Mouse (Mus musculus): Measurements from ENCODE around the gene Dcbld2. TPM values are rescaled to one million over a fixed set of nuclear protein-coding genes. Genes with fewer than 3 reads are reported as not detected.
"Not testable (repeated sequence)": the region's sequence is repeated elsewhere in the genome, so short reads cannot be mapped to it uniquely, and the experiment has no call there.

Gene Dcbld2
- polyA plus RNA-seq, 1 experiment from 2014 or later, result 0.66 TPM

DNA sequence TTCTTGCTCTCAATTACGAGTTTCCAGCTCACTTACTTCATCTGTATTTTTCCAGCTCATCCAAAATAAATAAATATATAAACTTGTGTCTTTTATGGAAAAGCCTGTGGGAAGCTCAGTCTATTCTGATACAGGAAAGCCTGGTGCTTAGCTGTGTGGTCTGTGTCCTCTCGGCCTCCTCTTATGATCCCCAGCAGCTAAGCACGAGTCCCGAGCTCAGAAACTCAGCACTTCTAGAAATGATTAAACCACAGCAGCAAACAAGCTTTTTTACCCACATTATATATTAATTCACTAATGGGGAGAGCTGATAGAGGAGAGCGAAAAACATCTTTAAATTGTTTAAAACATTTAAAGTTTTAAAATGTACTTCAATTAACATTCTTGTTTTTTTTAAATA, 48.2 kb downstream of the Dcbld2 start:
- ATAC-seq (ENCODE audit: low read depth), result no peak
- H3K4me2 ChIP-seq (ENCODE audit: low read depth, low read length), result no peak overlapping the region
- no peak overlapping the region for H3K9ac ChIP-seq (ENCODE audit: low read depth, low read length)
- peaks cover 54% of the 10 kb centered on the region for H3K4me1 ChIP-seq (ENCODE audit: control insufficient read depth, low read depth, low read length)
- 60% methylated on average over 5 of the region's 5 CpGs for WGBS (ENCODE audit: insufficient replicate concordance)
- no peaks in the 10 kb centered on the region for H3K27me3 ChIP-seq (ENCODE audit: control insufficient read depth, insufficient read depth, low read depth, low read length)
- H3K9me3 ChIP-seq (replicated peaks; ENCODE audit: control insufficient read depth, low read length), result no peaks in the 10 kb centered on the region
- H3K4me3 ChIP-seq (ENCODE audit: low read depth, low read length), result no peak overlapping the region
- no peaks in the 10 kb centered on the region for H3K36me3 ChIP-seq (ENCODE audit: control insufficient read depth, insufficient read depth)
- 0 out of 2 replicates have a peak overlapping the region, but pooled peaks have one; percentile 42 for H3K27ac ChIP-seq (ENCODE audit: low read length)

DNA sequence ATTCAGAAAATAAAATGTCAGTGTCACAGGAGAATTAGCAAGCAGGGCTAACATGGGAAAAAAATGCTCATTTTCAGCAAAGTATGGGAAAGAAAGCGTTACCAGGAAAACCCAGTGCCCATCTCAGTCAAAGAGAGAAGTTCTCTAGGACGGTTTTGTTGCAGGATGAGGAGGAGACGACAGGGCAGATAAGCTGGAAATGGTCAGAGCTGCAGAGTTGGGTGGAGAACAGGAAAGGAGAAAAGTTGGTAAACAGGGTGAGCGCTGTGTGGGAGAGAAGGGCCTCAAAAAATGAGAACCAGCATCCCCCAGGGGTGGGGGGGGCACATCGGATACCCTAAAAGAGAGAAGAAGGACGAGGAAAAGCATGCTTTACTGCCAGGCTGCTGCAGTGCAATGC, 48.7 kb downstream of the Dcbld2 start:
- ATAC-seq (ENCODE audit: low read depth), result no peak
- Histone ChIP-seq H3K9ac (ENCODE audit: low read depth, low read length) (0 out of 2 replicates have a peak overlapping the region, but pooled peaks have one; percentile 3), H3K27ac (ENCODE audit: low read length) (peak overlapping the region; percentile 55; the same call in 1 of the 2 replicates), H3K9me3 (replicated peaks; ENCODE audit: control insufficient read depth, low read length) (no peaks in the 10 kb centered on the region), H3K4me2 (ENCODE audit: low read depth, low read length) (0 out of 2 replicates have a peak overlapping the region, but pooled peaks have one; percentile 24), H3K36me3 (ENCODE audit: control insufficient read depth, insufficient read depth) (no peaks in the 10 kb centered on the region), H3K27me3 (ENCODE audit: control insufficient read depth, insufficient read depth, low read depth, low read length) (no peaks in the 10 kb centered on the region), H3K4me1 (ENCODE audit: control insufficient read depth, low read depth, low read length) (peaks cover 54% of the 10 kb centered on the region), H3K4me3 (ENCODE audit: low read depth, low read length) (no peak overlapping the region)
- WGBS (ENCODE audit: insufficient replicate concordance), result 20% methylated on average over 6 of the region's 6 CpGs

DNA sequence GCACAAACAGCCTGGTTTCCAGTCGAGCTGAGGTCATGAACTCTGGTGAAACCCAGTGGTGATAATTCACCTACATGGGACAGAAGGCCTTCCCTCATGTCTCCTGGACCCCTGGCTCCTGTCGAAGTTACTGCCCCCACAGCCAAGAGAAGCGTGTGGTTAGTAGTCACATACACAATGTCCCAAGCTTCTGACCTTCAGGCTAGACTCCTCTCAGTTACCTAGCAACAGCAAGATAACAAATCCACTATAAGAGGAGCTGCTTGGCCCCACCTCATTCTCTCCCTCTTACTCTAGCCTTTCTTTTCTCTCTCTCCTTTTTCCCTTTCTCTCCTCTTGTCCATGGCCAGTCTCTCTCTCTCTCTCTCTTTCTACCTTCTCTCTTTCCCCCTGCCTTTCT, 51.7 kb downstream of the Dcbld2 start:
- WGBS (ENCODE audit: insufficient replicate concordance), result 27% methylated on average over 3 of the region's 3 CpGs

DNA sequence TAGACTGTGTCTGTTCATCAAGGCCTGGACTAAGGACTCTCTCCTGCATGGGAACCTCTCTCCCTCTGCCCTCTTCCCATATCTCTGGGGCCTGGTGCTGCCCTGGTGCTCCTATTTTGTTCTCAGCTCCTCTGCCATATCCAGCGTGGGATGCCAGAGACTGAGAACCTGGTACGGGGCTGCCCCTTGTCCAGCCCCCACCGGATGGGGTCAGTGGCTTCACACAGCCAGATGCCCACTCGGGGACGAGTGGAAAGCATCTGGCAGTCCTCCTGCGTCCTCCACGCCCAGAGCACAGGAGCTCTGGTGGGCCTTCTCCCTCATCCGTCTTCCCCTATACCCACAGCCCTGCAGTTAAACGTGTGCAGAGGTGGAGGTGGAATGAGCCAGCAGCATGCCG, 52.1 kb downstream of the Dcbld2 start:
- Histone ChIP-seq H3K4me2 (ENCODE audit: low read depth, low read length) (no peak overlapping the region), H3K36me3 (ENCODE audit: control insufficient read depth, insufficient read depth) (no peaks in the 10 kb centered on the region), H3K4me3 (ENCODE audit: low read depth, low read length) (no peak overlapping the region), H3K27ac (ENCODE audit: low read length) (no peak overlapping the region), H3K4me1 (ENCODE audit: control insufficient read depth, low read depth, low read length) (peaks cover 34% of the 10 kb centered on the region), H3K27me3 (ENCODE audit: control insufficient read depth, insufficient read depth, low read depth, low read length) (no peaks in the 10 kb centered on the region), H3K9ac (ENCODE audit: low read depth, low read length) (no peak overlapping the region), H3K9me3 (replicated peaks; ENCODE audit: control insufficient read depth, low read length) (no peaks in the 10 kb centered on the region)
- ATAC-seq (ENCODE audit: low read depth), result no peak
- WGBS (ENCODE audit: insufficient replicate concordance), result 76% methylated on average over 10 of the region's 10 CpGs

More for the DNA sequence above, 51.7 kb downstream of the Dcbld2 start:
- peaks cover 38% of the 10 kb centered on the region for H3K4me1 ChIP-seq (ENCODE audit: control insufficient read depth, low read depth, low read length)
- H3K4me2 ChIP-seq (ENCODE audit: low read depth, low read length); H3K27me3 ChIP-seq (ENCODE audit: control insufficient read depth, insufficient read depth, low read depth, low read length); H3K9ac ChIP-seq (ENCODE audit: low read depth, low read length); H3K4me3 ChIP-seq (ENCODE audit: low read depth, low read length); H3K9me3 ChIP-seq (replicated peaks; ENCODE audit: control insufficient read depth, low read length); H3K36me3 ChIP-seq (ENCODE audit: control insufficient read depth, insufficient read depth); H3K27ac ChIP-seq (ENCODE audit: low read length): not testable (repeated sequence)
- peak; percentile 24; the same call in 1 of the 2 replicates for ATAC-seq (ENCODE audit: low read depth)

DNA sequence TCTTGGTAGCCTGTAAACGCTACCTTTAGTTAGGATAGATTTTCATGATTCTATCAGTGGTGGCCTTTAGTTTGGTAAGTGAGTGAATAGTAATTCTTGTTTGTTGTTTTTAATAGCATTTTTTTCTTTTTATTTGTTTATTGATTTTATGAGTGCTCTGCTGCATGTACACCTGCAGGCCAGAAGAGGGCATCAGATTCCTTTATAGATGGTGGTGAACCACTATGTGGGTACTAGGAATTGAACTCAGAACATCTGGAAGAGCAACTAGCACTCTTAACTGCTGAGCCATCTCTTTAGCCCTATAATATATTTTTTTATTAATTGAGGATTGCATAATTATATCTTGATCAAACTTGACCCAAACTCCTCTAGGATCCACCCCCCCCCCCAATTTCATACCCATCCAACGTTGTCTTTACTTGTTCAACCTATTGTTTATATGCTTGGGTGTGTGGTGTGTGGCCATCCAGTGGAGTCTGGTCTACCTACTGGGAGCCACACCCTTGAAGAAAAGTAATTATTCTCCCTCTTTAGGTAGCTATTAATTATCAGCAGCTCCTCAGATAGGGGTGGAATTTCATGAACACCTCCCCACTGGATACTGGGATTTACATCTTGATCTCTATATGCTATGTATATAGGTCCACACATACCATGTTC, 53.7 kb downstream of the Dcbld2 start:
- 76% methylated on average over 2 of the region's 2 CpGs for WGBS (ENCODE audit: insufficient replicate concordance)
- H3K4me2 ChIP-seq (ENCODE audit: low read depth, low read length), result no peak overlapping the region
- no peak overlapping the region for H3K27ac ChIP-seq (ENCODE audit: low read length)
- ATAC-seq (ENCODE audit: low read depth), result no peak
- peaks cover 24% of the 10 kb centered on the region for H3K4me1 ChIP-seq (ENCODE audit: control insufficient read depth, low read depth, low read length)
- no peaks in the 10 kb centered on the region for H3K9me3 ChIP-seq (replicated peaks; ENCODE audit: control insufficient read depth, low read length)
- H3K27me3 ChIP-seq (ENCODE audit: control insufficient read depth, insufficient read depth, low read depth, low read length), result no peaks in the 10 kb centered on the region
- H3K4me3 ChIP-seq (ENCODE audit: low read depth, low read length), result no peak overlapping the region
- no peaks in the 10 kb centered on the region for H3K36me3 ChIP-seq (ENCODE audit: control insufficient read depth, insufficient read depth)
- no peak overlapping the region for H3K9ac ChIP-seq (ENCODE audit: low read depth, low read length)

DNA sequence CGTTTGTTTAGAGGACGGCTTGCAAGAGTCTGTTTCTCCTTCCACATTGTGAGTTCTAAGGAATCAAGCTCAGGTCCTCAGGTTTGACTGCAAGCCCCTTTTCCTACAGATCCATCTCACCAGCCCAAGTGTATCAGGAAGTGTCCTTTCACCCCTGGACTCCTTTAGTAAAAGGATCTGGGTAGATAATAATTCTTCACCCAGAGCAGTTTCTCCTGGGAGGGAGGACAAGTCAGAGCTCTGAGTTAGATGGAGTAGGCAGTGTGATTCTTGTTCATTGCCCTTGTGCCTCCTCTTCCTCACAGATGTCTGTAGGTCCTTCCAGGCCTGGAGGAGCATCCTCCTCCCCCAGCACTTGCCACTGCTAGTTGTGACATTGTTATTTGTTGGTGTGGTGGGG, 54.3 kb downstream of the Dcbld2 start:
- no peak overlapping the region for H3K27ac ChIP-seq (ENCODE audit: low read length)

DNA sequence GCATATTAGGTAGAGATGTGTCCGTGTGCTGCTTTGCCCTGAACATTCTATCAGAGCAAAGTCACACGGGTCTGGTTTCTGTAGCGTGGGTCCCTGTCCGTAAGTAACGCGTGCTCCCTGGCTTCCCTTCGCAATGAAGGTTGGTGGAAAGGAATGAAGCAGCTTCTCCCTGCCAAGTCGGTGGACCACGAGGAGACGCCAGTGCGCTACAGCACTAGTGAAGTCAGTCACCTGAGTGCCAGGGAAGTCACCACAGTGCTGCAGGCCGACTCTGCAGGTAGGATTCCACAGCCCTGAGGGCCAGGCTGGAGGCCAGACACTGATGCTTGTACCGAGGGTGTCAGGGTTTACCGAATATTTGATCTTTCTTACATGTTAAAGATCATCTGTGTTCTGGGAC, 55.8 kb downstream of the Dcbld2 start:
- H3K4me3 ChIP-seq (ENCODE audit: low read depth, low read length), result no peak overlapping the region
- H3K9ac ChIP-seq (ENCODE audit: low read depth, low read length), result no peak overlapping the region
- no peak overlapping the region for H3K4me2 ChIP-seq (ENCODE audit: low read depth, low read length)
- ATAC-seq (ENCODE audit: low read depth), result no peak
- WGBS (ENCODE audit: insufficient replicate concordance), result 85% methylated on average over 14 of the region's 14 CpGs
- no peak overlapping the region for H3K27ac ChIP-seq (ENCODE audit: low read length)
- H3K4me1 ChIP-seq (ENCODE audit: control insufficient read depth, low read depth, low read length), result peaks cover 18% of the 10 kb centered on the region
- H3K27me3 ChIP-seq (ENCODE audit: control insufficient read depth, insufficient read depth, low read depth, low read length), result no peaks in the 10 kb centered on the region
- no peaks in the 10 kb centered on the region for H3K9me3 ChIP-seq (replicated peaks; ENCODE audit: control insufficient read depth, low read length)
- H3K36me3 ChIP-seq (ENCODE audit: control insufficient read depth, insufficient read depth), result peaks cover 1% of the 10 kb centered on the region; the same call in 1 of the 2 replicates

More for the DNA sequence above, 54.3 kb downstream of the Dcbld2 start:
- Histone ChIP-seq H3K4me2 (ENCODE audit: low read depth, low read length) (no peak overlapping the region), H3K27me3 (ENCODE audit: control insufficient read depth, insufficient read depth, low read depth, low read length) (no peaks in the 10 kb centered on the region), H3K4me3 (ENCODE audit: low read depth, low read length) (no peak overlapping the region), H3K4me1 (ENCODE audit: control insufficient read depth, low read depth, low read length) (peaks cover 19% of the 10 kb centered on the region), H3K36me3 (ENCODE audit: control insufficient read depth, insufficient read depth) (no peaks in the 10 kb centered on the region), H3K9ac (ENCODE audit: low read depth, low read length) (no peak overlapping the region), H3K9me3 (replicated peaks; ENCODE audit: control insufficient read depth, low read length) (no peaks in the 10 kb centered on the region)
- no peak for ATAC-seq (ENCODE audit: low read depth)
- WGBS (ENCODE audit: insufficient replicate concordance), result 82% methylated on average over 2 of the region's 2 CpGs

DNA sequence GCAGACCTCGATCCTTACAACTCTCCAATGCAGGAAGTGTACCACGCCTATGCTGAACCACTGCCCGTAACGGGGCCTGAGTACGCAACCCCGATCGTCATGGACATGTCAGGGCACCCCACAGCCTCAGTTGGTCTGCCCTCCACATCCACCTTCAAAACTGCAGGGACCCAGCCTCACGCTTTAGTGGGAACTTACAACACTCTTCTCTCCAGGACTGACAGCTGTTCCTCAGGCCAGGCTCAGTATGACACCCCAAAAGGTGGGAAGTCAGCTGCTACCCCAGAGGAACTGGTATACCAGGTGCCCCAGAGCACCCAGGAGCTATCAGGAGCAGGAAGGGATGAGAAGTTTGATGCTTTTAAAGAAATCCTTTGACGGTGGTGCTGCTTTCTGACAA, 57.2 kb downstream of the Dcbld2 start:
- H3K36me3 ChIP-seq (ENCODE audit: control insufficient read depth, insufficient read depth), result peaks cover 3% of the 10 kb centered on the region; the same call in 1 of the 2 replicates

DNA sequence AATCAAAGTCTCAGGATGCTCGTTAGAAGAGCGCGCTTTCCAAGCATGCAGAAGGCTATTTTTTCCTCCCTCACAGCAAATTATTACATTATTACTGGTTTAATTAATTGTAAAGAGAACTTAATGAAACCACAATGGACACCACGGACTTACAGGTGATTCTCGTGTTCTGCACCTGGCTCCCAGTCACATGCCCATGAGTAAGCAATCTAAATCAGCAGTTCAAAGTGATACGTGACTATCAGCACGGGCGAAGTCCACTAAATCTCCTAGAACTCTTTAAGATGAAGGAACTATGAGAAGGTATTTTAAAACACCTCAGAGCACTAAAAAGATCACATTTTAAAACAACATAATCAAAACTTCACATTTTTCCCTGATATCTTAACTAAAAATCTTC, 61.8 kb downstream of the Dcbld2 start:
- Histone ChIP-seq H3K27me3 (ENCODE audit: control insufficient read depth, insufficient read depth, low read depth, low read length) (no peaks in the 10 kb centered on the region), H3K4me1 (ENCODE audit: control insufficient read depth, low read depth, low read length) (peaks cover 6% of the 10 kb centered on the region; the same call in 1 of the 2 replicates), H3K4me2 (ENCODE audit: low read depth, low read length) (no peak overlapping the region), H3K9me3 (replicated peaks; ENCODE audit: control insufficient read depth, low read length) (no peaks in the 10 kb centered on the region), H3K36me3 (ENCODE audit: control insufficient read depth, insufficient read depth) (peaks cover 6% of the 10 kb centered on the region), H3K4me3 (ENCODE audit: low read depth, low read length) (no peak overlapping the region), H3K27ac (ENCODE audit: low read length) (no peak overlapping the region), H3K9ac (ENCODE audit: low read depth, low read length) (no peak overlapping the region)
- WGBS (ENCODE audit: insufficient replicate concordance), result 81% methylated on average over 8 of the region's 8 CpGs
- no peak for ATAC-seq (ENCODE audit: low read depth)

More for the DNA sequence above, 57.2 kb downstream of the Dcbld2 start:
- Histone ChIP-seq H3K27ac (ENCODE audit: low read length) (no peak overlapping the region), H3K4me3 (ENCODE audit: low read depth, low read length) (no peak overlapping the region), H3K9me3 (replicated peaks; ENCODE audit: control insufficient read depth, low read length) (no peaks in the 10 kb centered on the region), H3K4me2 (ENCODE audit: low read depth, low read length) (no peak overlapping the region), H3K9ac (ENCODE audit: low read depth, low read length) (no peak overlapping the region), H3K27me3 (ENCODE audit: control insufficient read depth, insufficient read depth, low read depth, low read length) (no peaks in the 10 kb centered on the region), H3K4me1 (ENCODE audit: control insufficient read depth, low read depth, low read length) (peaks cover 11% of the 10 kb centered on the region)
- peak; percentile 11; the same call in 1 of the 2 replicates for ATAC-seq (ENCODE audit: low read depth)
- WGBS (ENCODE audit: insufficient replicate concordance), result 60% methylated on average over 9 of the region's 9 CpGs
